Mouse (Mus musculus): ENCODE measurements around the gene B3gnt6. TPM values are rescaled to one million over a fixed set of nuclear protein-coding genes. Genes with fewer than 3 reads are reported as not detected.

B3gnt6 gene
- polyA plus RNA-seq, 1 experiment = 0.32 TPM

DNA sequence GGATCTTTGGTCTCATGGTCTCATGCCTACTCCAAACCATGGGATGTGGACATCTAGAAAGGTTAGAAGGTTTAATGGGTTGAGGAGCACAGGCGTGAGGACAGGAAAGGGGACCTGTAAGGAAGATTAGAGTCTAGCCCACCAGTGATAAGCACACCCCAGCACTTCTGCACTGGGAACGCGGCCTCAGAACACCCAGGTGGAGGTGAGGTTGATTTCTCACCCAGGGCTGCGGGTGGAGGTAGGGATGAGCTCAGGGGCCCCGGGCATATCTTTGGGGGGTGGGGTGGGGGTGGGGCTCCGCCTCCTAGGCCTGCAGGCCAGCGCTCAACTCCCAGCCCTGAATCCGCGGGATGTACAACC, 21.7 kb downstream of the B3gnt6 start:
- DNase-seq (ENCODE audit: low spot score) = no peak

GRCm38 (mm10) chr7:98177071-98177485, 22.2 kb downstream of the B3gnt6 start:
- DNase-seq (ENCODE audit: low spot score) = no peak

DNA sequence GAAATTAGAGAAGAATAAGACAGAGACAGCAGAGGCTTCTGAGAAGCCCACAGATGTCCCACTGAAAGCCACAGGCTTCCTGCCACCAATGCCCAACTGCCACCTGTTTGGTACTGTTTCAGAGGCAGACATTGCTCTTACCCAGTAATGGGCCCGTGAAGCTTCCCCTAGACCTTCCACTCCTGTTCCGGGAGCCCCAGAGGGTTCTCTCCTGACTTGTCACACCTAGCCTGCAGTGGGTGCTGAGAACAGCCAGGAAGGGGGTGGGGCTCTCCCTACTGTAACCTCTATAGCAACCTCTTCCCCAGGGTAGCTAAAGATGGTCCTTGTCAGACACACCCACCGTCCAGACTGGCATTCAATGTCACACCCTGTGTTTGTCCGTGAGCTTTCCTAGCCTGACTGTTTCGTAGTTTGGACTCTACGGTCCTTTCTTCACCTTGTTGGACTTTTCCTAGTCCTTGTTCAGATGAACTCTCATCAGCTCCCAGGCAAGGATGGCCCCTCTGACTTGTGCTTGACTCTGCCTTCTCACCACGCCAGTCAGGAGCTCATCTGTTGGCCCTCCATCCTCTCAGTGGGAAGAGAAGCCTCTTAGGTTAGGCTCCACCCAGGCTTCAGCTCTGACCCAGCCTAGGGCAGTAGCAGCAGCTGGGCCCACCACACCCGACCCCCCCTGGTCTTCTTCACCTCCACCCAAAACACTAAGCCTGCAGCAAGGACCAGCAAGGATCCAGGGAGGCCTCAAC, 22.8 kb downstream of the B3gnt6 start:
- no peak for DNase-seq (ENCODE audit: low spot score)

- DNase-seq (ENCODE audit: low spot score) = no peak
Observed at GRCm38 (mm10) chr7:98174883-98175755, 24.2 kb downstream of the B3gnt6 start.

DNA sequence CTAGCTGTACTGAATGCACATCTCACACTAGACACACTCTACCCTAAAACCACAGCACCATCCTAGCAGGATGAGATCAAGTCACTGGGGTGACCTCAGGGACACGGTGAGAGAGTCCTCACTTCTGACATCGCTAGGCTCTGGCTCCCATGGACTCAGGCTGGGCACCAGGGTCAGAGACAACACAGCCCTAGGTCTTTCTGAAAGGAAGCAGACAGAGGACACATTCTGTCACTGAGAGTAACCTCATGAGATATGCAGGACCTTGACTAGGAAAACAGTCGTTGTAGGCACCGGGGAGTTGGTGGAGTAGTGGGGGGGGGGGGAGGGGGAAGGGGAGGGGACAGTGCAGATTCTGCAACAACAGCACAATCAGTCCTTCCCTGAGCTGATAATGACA, 25.9 kb downstream of the B3gnt6 start:
- no peak for DNase-seq (ENCODE audit: low spot score)

- DNase-seq (ENCODE audit: low spot score) = no peak
Observed at GRCm38 (mm10) chr7:98172661-98173060, 26.6 kb downstream of the B3gnt6 start.

- no peak for DNase-seq (ENCODE audit: low spot score)
Observed at GRCm38 (mm10) chr7:98171141-98172073, 27.9 kb downstream of the B3gnt6 start.

- peak; percentile 68 for DNase-seq (ENCODE audit: low spot score)
Observed at GRCm38 (mm10) chr7:98164999-98165528, 34.2 kb downstream of the B3gnt6 start.

DNA sequence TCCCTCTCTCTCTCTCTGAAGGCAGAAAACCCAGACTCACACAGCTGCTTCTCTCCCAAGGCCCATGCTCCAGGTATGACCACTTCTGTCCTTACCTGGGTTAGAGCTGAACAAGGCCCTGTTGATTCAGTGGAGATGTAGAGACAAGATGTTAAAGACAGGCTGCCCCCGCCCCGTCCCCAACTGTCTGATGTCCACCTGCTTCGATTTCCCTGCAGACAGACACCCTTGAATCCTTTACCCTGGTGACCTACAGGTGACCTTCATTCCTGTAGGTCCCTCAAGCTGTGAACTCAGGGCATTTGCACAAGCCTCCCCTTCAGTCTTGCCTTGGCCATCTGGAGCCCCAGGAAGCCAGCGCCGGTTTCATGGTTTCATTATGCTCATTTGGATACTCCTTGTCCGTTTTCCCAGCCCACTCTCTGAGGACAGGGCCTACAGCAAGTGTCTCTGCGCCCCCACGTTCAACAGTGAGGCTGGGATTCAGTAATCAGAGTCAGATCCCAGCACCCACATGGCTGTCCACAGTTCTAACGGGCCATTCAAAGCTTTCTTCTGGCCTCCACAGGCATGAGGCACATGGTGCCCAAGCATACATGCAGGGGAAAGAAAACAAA, 34.8 kb downstream of the B3gnt6 start:
- DNase-seq (ENCODE audit: low spot score) = no peak

DNA sequence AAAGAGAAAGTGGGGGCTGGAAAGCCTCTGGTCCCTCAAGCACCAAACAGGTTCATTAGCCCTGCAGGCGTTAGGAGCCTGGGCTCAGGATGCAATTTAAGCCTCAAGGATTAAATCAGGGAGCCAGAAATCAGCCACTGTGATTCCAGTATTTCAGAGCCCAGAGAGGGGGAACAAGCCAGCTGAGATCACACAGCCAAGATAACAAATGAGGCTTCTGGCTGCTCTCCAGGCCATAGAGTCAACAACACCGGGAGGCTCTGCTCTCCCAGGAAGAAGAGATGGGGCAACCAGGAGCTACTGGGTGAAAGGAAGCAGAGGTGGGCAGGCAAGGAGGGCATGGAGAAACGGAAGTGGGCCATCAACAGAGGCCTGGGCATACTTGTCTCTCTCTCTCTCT, 35.6 kb downstream of the B3gnt6 start:
- DNase-seq (ENCODE audit: low spot score) = no peak

DNA sequence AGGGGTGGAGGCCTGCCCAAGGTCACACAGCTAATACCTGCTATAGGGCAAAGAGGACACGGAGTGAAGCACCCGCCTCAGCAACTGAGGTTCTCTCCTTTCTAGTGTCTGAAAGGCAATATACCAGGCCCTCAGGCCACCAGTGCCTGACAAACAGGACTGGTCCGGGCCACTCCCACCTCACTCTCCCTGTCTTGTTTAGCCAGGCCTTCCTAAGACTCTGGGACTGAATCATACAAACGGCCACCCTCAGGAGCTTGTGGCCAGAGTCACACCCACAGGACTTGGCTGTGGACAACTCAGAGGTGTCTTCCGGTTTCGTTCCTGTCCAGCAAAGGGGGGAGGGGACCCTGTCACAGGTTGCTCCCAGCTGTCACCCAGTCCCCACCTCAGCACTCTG, 37.0 kb downstream of the B3gnt6 start:
- no peak for DNase-seq (ENCODE audit: low spot score)

GRCm38 (mm10) chr7:98160041-98160740, 39.1 kb downstream of the B3gnt6 start:
- no peak for DNase-seq (ENCODE audit: low spot score)

DNA sequence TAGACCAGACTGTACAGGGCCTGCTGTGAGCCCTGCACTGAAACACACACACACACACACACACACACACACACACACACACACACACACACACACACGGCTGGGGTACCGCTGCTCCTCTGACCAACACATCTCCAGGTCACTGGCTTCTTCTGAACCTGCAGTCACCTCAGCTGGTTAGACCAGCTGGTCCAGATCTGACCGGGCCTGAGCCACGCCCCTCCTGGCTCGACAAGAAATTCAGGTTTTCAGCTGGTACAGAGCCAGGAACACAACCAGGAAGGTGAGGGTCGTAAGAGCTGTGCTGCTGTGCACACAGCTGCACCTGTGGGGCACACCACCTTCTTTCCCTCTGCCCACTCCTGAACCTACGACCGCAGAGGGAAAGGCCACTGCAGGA, 40.8 kb downstream of the B3gnt6 start:
- peak; percentile 64 for DNase-seq (ENCODE audit: low spot score)

DNA sequence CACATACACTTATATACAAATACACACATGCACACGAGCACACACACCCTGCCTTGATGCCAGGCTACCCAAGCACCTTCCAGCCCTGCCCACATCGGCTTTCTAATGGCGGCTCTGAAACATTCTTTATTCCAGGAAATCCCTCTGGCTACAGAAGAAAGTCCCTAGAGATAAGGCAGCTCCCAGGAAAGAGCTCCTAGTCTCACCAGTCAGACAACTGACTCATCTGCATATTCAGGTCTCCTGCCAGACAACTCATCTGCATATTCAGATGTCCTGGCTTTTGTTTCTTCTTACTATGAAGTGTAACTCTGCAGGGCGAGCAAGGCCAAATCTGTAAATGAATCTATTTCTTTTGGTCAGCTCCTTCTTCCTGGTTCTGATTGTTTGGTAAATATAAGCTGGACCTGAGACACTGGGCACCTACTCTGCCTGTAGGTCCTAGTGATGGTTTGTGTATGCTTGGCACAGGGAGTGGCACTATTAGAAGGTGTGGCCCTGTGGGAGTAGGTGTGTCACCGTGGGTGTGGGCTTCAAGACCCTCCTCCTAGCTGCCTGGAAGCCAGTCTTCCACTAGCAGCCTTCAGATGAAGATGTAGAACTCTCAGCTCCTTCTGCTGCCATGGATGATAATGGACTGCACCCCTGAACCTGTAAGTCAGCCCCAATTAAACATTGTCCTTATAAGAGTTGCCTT, 41.5 kb downstream of the B3gnt6 start:
- no peak for DNase-seq (ENCODE audit: low spot score)

GRCm38 (mm10) chr7:98156280-98156665, 43.0 kb downstream of the B3gnt6 start:
- no peak for DNase-seq (ENCODE audit: low spot score)

DNA sequence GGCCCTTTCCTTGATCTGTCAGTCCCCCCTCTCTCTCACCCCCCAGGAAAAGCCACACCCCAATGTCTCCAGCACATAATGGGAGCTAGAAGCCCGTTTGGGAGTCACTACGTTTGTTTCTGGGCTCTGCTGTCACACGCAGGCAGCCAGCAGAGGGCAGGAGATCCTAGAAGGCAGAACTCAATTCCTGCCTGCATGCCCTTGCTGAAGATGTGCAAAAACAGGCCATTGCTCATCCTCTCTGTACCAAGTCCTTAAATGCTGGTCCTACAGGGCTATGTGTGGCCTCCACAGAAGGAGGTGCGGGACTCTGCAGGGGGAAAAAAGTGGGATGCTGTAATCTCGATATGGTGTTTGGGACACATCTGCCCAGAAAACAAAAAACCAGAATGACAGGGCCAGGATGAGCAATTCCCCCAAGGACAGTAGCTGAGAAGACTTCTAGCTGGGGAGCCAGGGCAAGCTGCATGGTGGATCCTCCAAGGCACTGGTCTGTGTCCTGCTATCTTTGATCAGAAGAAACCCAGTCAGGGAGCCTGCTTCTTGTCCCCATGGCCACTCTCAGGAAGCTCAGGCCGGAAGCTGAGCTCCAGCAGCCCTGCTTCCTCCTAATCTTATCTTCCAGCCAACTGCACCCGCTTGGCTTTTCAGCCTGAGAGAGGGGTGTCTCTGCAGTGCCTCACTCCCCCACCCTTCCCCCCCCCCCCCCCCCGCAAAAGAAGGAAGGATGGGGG, 43.6 kb downstream of the B3gnt6 start:
- DNase-seq (ENCODE audit: low spot score) = no peak

- no peak for DNase-seq (ENCODE audit: low spot score)
Observed at GRCm38 (mm10) chr7:98153892-98154291, 45.4 kb downstream of the B3gnt6 start.

- DNase-seq (ENCODE audit: low spot score) = no peak
Observed at GRCm38 (mm10) chr7:98153345-98153744, 45.9 kb downstream of the B3gnt6 start.

DNA sequence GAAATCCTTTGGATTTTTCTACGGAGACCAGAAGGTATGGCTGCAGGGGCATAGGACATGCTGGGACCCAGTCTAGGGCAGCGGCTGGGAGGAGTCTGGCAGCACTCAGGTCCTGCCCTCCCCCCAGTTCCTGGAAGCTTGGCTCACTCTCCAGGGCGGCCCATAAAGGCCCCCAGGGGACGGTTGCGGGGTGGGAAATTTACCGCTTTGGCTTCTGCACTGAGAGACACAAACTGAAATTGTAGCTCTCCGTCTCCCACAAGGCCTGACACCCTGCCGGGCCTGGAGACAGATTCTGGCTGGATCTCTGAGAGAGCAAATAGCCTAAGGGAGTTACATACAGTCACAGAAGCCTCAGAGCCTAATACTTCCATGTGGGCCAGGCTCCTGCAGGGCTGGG, 46.9 kb downstream of the B3gnt6 start:
- DNase-seq (ENCODE audit: low spot score) = no peak

Measured in urinary bladder, adult 2 months (tissue).